Mouse (Mus musculus) hindbrain, embryonic 16.5 days (tissue): ENCODE measurements at regions not wholly inside any gene's neighbourhood (a gene's known extent, or its start where the extent isn't known, plus 50 kb on each side); places are given as distances from the start of the nearest gene placed in this dataset.
A peak's percentile ranks its signal among the peaks of the same experiment; 100 is the strongest.

ENCODE experiments used
- ATAC-seq: fragments of 200-750 bp; cut with Nextera tagmentation; 2 replicates; pipeline ENCODE4 v1.8.0; 2017; ENCODE audit warnings: moderate TSS enrichment, moderate library complexity
- H3K27ac ChIP-seq: fragments of 300-500 bp; sonication (generic); 2 replicates; pipeline ENCODE4 v1.5.1; 2014; ENCODE audit warnings: low read depth, mild to moderate bottlenecking, control low read depth, low read length, moderate library complexity
- H3K27me3 ChIP-seq: fragments of 300-500 bp; sonication (generic); replicated peaks from 2 replicates; pipeline ENCODE4 v1.6.1; 2014; ENCODE audit warnings: low read length; ENCODE audit not compliant: control insufficient read depth, insufficient read depth
- H3K36me3 ChIP-seq: fragments of 300-500 bp; sonication (generic); 2 replicates; pipeline ENCODE4 v1.6.1; 2014; ENCODE audit warnings: mild to moderate bottlenecking, low read length, moderate library complexity, mixed read lengths; ENCODE audit not compliant: control insufficient read depth, insufficient read depth
- H3K4me1 ChIP-seq: fragments of 300-500 bp; sonication (generic); 2 replicates; pipeline ENCODE4 v1.6.1; 2014; ENCODE audit warnings: low read depth, low read length; ENCODE audit not compliant: control insufficient read depth, insufficient read depth
- H3K4me2 ChIP-seq: fragments of 300-500 bp; sonication (generic); 2 replicates; pipeline ENCODE4 v1.6.1; 2014; ENCODE audit warnings: mild to moderate bottlenecking, low read length, control low read depth, moderate library complexity
- H3K4me3 ChIP-seq: fragments of 300-500 bp; sonication (generic); 2 replicates; pipeline ENCODE4 v1.5.1; 2014; ENCODE audit warnings: mild to moderate bottlenecking, low read length, control low read depth, moderate library complexity
- H3K9ac ChIP-seq: fragments of 300-500 bp; sonication (generic); 2 replicates; pipeline ENCODE4 v1.6.1; 2014; ENCODE audit warnings: low read depth, mild to moderate bottlenecking, control low read depth, low read length, moderate library complexity
- H3K9me3 ChIP-seq: fragments of 300-500 bp; sonication (generic); 2 replicates; pipeline ENCODE4 v1.6.1; 2014; ENCODE audit warnings: mild to moderate bottlenecking, low read length, moderate library complexity; ENCODE audit not compliant: control insufficient read depth
- WGBS: fragments of 180-500 bp; shearing (Covaris S2); extraction: QIAGEN DNeasy Blood & Tissue Kit; methylation state at CpG from one replicate; pipeline ENCODE4 v1.1.7; 2014; 5-methylcytosine and 5-hydroxymethylcytosine counted together

GRCm38 (mm10) chr6:81323690-81324089, 599.8 kb upstream of the Gcfc2 start:
- no peak for ATAC-seq
- Histone ChIP-seq H3K36me3 (no peaks in the 10 kb centered on the region), H3K27me3 (no peaks in the 10 kb centered on the region), H3K4me2 (no peak overlapping the region), H3K9ac (no peak overlapping the region), H3K4me1 (no peaks in the 10 kb centered on the region), H3K9me3 (no peaks in the 10 kb centered on the region), H3K4me3 (no peak overlapping the region), H3K27ac (no peak overlapping the region)
- WGBS = 70% methylated on average over 3 of the region's 3 CpGs

GRCm38 (mm10) chr6:81363969-81364529, 559.4 kb upstream of the Gcfc2 start:
- Histone ChIP-seq H3K36me3 (no peaks in the 10 kb centered on the region), H3K9me3 (no peaks in the 10 kb centered on the region), H3K4me1 (no peaks in the 10 kb centered on the region; the same call in 1 of the 2 replicates), H3K4me2 (no peak overlapping the region), H3K9ac (no peak overlapping the region), H3K27me3 (no peaks in the 10 kb centered on the region), H3K4me3 (no peak overlapping the region), H3K27ac (no peak overlapping the region)
- peak; percentile 81; the same call in 1 of the 2 replicates for ATAC-seq
- WGBS = 64% methylated on average over 7 of the region's 7 CpGs

- no peak for ATAC-seq
- Histone ChIP-seq H3K4me2 (no peak overlapping the region), H3K27ac (no peak overlapping the region), H3K9ac (no peak overlapping the region), H3K4me1 (no peaks in the 10 kb centered on the region), H3K4me3 (no peak overlapping the region), H3K36me3 (no peaks in the 10 kb centered on the region), H3K9me3 (no peaks in the 10 kb centered on the region), H3K27me3 (no peaks in the 10 kb centered on the region)
- WGBS = 76% methylated on average over 4 of the region's 4 CpGs
These were observed 535.0 kb upstream of the Gcfc2 start for GRCm38 (mm10) chr6:81388484-81388883.

- no peak for ATAC-seq
- Histone ChIP-seq H3K4me1 (no peaks in the 10 kb centered on the region), H3K9me3 (no peaks in the 10 kb centered on the region), H3K9ac (no peak overlapping the region), H3K4me2 (no peak overlapping the region), H3K27ac (no peak overlapping the region), H3K4me3 (no peak overlapping the region), H3K36me3 (no peaks in the 10 kb centered on the region), H3K27me3 (no peaks in the 10 kb centered on the region)
These were observed 520.3 kb upstream of the Gcfc2 start for GRCm38 (mm10) chr6:81403122-81403521.

GRCm38 (mm10) chr6:81413611-81414010, 509.9 kb upstream of the Gcfc2 start:
- Histone ChIP-seq H3K4me3 (no peak overlapping the region), H3K27me3 (no peaks in the 10 kb centered on the region), H3K9me3 (no peaks in the 10 kb centered on the region), H3K27ac (no peak overlapping the region), H3K4me1 (no peaks in the 10 kb centered on the region), H3K4me2 (no peak overlapping the region), H3K9ac (no peak overlapping the region), H3K36me3 (no peaks in the 10 kb centered on the region)
- ATAC-seq = no peak
- 90% methylated on average over 5 of the region's 5 CpGs for WGBS

- WGBS = 93% methylated on average over 6 of the region's 6 CpGs
- H3K36me3 ChIP-seq = no peaks in the 10 kb centered on the region
- H3K4me3 ChIP-seq = no peak overlapping the region
- H3K4me1 ChIP-seq = no peaks in the 10 kb centered on the region
- ATAC-seq = no peak
- H3K9me3 ChIP-seq = no peaks in the 10 kb centered on the region
- no peak overlapping the region for H3K27ac ChIP-seq
- no peaks in the 10 kb centered on the region for H3K27me3 ChIP-seq
- H3K9ac ChIP-seq = no peak overlapping the region
- no peak overlapping the region for H3K4me2 ChIP-seq
These were observed 488.7 kb upstream of the Gcfc2 start for GRCm38 (mm10) chr6:81434745-81435144.

GRCm38 (mm10) chr6:81438951-81439722, 484.3 kb upstream of the Gcfc2 start:
- H3K9me3 ChIP-seq = no peaks in the 10 kb centered on the region
- H3K36me3 ChIP-seq = no peaks in the 10 kb centered on the region
- H3K4me3 ChIP-seq = no peak overlapping the region
- H3K27me3 ChIP-seq = no peaks in the 10 kb centered on the region; the same call in 1 of the 2 replicates
- ATAC-seq = no peak
- H3K4me1 ChIP-seq = no peaks in the 10 kb centered on the region
- 97% methylated on average over 2 of the region's 2 CpGs for WGBS
- no peak overlapping the region for H3K27ac ChIP-seq
- no peak overlapping the region for H3K4me2 ChIP-seq
- no peak overlapping the region for H3K9ac ChIP-seq

- no peak for ATAC-seq
- Histone ChIP-seq H3K9me3 (no peaks in the 10 kb centered on the region), H3K4me3 (no peak overlapping the region), H3K27me3 (no peaks in the 10 kb centered on the region; the same call in 1 of the 2 replicates), H3K4me2 (no peak overlapping the region), H3K36me3 (no peaks in the 10 kb centered on the region), H3K27ac (no peak overlapping the region), H3K9ac (no peak overlapping the region), H3K4me1 (no peaks in the 10 kb centered on the region)
These were observed 482.1 kb upstream of the Gcfc2 start for GRCm38 (mm10) chr6:81441396-81441795.

GRCm38 (mm10) chr6:81446019-81446800, 477.3 kb upstream of the Gcfc2 start:
- H3K9ac ChIP-seq = no peak overlapping the region
- H3K27ac ChIP-seq = no peak overlapping the region
- no peaks in the 10 kb centered on the region for H3K9me3 ChIP-seq
- H3K27me3 ChIP-seq = no peaks in the 10 kb centered on the region; the same call in 1 of the 2 replicates
- H3K4me1 ChIP-seq = no peaks in the 10 kb centered on the region
- no peak for ATAC-seq
- H3K4me3 ChIP-seq = no peak overlapping the region
- H3K4me2 ChIP-seq = no peak overlapping the region
- 75% methylated on average over 1 of the region's 1 CpGs for WGBS
- H3K36me3 ChIP-seq = no peaks in the 10 kb centered on the region
